Mouse (Mus musculus) gastrocnemius, postnatal 25 days (tissue): ENCODE results near the gene Serpini2. TPM values are rescaled to one million over a fixed set of nuclear protein-coding genes. Genes with fewer than 3 reads are reported as not detected.
"Not testable (repeated sequence)": the region's sequence is repeated elsewhere in the genome, so short reads cannot be mapped to it uniquely, and the experiment has no call there.

Experiments used
- DNase-seq: peaks from one replicate; pipeline ENCODE4 v3.0.0; 2022
- long read RNA-seq, 2 experiments: library from polyadenylated mRNA; stranded (forward); transcript quantifications; one replicate each; pipeline ENCODE4 v2.0.0; 2021
- total RNA-seq, 2 experiments: library from RNA; stranded (reverse); gene quantifications; 1 replicate in 1 of 2; 2 replicates in 1 of 2; pipeline ENCODE4 v1.2.3; 2021

Serpini2 gene
- total RNA-seq: not detected
- long read RNA-seq, experiment 1: 0 reads
- long read RNA-seq, experiment 2: 0 reads

DNA sequence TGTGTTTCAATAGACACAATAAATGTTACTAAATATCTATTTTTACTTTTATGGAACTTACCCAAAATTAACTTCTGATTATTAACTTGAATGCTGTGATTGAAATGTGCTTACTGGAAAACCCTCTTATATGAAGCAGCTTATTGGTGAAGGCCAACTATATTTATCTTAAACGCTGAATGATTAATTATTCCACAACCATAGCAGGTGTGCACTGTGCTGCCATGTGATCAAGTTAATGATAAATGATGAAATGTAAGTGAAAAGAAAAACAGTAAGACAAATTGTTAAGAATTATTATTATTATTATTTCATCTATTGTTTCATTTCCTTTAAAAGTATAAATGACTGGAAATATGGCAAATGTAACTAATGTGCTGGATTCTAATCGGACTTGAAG, at the start of gene Serpini2:
Serpini2 (minus strand) TSS at position 101 of the 400 bp plus-strand sequence.
- no peak for DNase-seq

DNA sequence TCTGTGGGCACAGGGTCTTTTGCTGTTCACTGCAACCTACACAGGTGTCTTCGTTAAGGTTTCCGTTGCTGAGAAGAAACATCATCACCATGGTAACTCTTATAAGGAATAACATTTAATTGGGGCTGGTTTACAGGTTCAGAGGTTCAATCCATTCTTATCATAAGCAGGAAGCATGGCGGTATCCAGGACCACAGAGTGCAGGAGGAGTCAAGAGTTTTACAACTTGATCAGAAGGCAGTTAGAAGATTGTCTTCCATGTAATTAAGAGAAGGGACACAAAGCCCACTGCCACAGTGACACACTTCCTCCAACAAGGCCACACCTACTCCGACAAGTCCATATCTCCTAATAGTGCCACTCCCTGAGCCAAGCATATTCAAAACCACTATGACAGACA, 39.0 kb upstream of the Serpini2 start:
- DNase-seq: no peak

GRCm38 (mm10) chr3:75308228-75308627, 38.4 kb upstream of the Serpini2 start:
- no peak for DNase-seq

- DNase-seq: no peak
These were observed 35.7 kb upstream of the Serpini2 start for GRCm38 (mm10) chr3:75305584-75305983.

- DNase-seq: no peak
These were observed 34.7 kb upstream of the Serpini2 start for GRCm38 (mm10) chr3:75304621-75305020.

- no peak for DNase-seq
These were observed 31.2 kb upstream of the Serpini2 start for GRCm38 (mm10) chr3:75301072-75301471.

GRCm38 (mm10) chr3:75299464-75299863, 29.6 kb upstream of the Serpini2 start:
- not testable (repeated sequence) for DNase-seq

GRCm38 (mm10) chr3:75297758-75298111, 27.9 kb upstream of the Serpini2 start:
- no peak for DNase-seq

DNA sequence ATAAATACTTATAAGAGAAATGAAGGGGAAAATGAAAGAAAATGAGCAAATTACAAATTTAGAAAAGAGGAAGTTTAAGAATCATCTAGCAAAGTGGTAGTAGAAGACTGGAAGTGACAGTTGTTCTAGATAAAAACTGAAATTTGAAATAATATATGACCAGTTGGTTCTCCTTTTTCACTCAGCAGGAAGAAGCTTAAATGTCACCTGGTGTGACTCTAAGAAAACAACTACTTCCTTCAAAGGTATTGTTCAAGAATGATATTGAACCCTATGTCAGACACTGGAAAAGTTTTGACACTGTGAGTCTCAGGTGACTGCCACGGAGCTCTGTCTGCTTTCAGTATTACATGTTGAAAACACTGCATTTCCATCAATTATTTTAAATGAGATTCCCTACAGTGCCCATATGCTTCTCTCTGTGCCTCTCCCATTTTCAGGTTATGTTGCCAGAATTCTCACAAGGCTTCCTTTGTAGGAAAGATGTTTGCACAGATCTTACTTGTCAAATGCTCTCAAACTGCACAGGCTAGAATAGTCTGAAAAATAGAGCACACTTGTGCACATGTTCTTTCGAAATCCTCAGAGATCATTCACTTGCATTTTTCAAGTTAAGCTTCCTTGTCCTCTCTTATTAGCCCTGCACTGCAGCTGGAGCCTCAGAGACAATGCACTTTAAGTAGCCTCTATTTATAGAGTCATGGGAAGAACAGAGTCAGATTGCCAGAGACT, 27.3 kb upstream of the Serpini2 start:
- no peak for DNase-seq

GRCm38 (mm10) chr3:75293243-75293642, 23.4 kb upstream of the Serpini2 start:
- no peak for DNase-seq

GRCm38 (mm10) chr3:75277455-75277854, 7.6 kb upstream of the Serpini2 start:
- DNase-seq: no peak

GRCm38 (mm10) chr3:75276522-75276921, 6.6 kb upstream of the Serpini2 start:
- DNase-seq: no peak

- DNase-seq: no peak
These were observed 5.2 kb upstream of the Serpini2 start for GRCm38 (mm10) chr3:75275127-75275526.

- DNase-seq: no peak
These were observed 10.5 kb downstream of the Serpini2 start for GRCm38 (mm10) chr3:75259356-75259755.

GRCm38 (mm10) chr3:75219694-75220093, 50.2 kb downstream of the Serpini2 start:
- no peak for DNase-seq

DNA sequence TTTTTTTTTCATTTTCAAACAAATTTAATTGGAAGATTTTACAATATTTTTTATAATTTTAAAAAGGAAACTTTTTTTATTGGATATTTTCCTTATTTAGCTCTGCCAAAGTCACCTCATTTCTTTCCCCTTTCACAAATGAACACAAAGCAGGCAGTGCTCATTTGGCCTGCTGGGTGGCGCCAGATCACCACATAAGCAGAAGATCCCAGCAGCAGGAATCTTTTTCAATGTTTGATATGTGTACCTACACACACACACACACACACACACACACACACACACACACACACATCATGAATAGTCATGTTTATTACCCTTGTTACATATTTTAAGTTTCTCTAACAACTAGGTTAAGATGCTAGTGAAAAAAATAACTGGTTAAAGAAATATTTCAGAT, 50.7 kb downstream of the Serpini2 start:
- DNase-seq: no peak

DNA sequence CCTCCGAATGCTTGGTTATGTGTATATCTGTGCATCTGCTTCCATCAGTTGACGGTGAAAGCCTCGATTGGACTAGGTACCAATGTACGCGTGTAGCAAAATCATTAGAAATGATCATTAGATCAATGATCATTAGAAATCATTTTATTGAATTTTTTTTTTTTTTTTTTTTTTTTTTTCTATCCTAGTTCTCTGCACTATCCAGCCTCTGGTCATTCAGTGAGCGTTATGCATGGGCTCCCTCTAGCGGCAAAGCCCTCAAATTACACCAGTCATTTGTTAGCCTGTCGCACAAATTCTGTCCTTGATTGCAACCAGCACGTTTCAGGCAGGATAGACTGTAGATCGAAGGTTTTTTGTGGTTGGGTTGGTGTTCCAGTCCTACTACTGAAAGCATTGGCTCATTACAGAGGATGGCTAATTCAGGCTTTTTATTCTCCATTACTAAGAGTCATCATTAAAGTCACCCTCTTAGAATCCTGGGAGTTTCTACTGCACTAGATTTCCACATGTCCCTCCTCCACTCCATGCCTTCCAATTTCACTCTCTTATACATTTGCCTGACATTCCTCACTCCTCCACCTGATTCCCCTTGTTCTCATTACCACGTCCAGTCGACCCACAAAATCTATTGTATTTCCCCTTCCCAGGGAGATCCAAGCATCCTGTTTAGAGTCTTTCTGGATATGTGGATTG, 66.9 kb downstream of the Serpini2 start:
- no peak for DNase-seq

Other genes starting within 250 kb of the Serpini2 start
- not detected for gene Zbbx, start 105.0 kb downstream of the Serpini2 start, total RNA-seq
- not detected for gene Wdr49, start 212.1 kb upstream of the Serpini2 start, total RNA-seq